Mouse (Mus musculus): ENCODE results near the gene Ccsap. TPM values are rescaled to one million over a fixed set of nuclear protein-coding genes. Genes with fewer than 3 reads are reported as not detected.

Ccsap gene
- 5.6 and 6.9 TPM in 2 replicates for polyA plus RNA-seq (2014; fragmentation: Nextera tagmentation; extraction: Ambion mirVana)

DNA sequence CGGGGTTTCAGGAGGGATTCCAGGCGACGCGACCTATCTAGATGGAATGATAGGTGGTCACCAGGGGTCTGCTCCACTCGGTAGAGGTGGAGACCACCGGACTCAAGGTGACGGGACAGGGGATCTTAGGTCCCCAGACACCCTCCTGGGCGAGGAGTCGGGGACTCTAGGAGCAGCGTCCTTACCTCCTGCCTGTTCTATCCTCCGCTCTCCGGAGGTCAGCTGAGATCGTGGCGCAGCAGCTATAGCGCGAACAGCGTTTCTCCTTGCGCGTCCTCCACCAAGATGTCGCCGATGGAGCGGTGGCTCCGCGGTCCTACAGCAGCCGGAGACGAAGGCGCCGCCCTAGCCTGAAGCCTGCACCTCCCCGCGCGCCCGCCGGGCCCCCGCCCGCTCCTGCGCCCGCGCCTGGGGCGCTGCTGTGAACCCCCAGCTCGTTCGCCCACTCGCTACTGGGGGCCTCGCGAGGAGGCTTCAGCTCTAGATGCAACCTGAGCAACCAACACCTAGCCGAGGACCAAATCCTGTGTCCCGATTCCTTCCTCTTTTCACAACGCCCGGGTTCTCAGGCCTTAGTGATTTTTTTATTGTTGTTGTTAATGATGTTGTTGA, at the start of gene Ccsap:
TSS of gene Ccsap (minus strand) at position 562 of the 612 bp plus-strand sequence.
- H3K9me3 ChIP-seq (replicated peaks; ENCODE audit: control insufficient read depth, low read length), result no peaks in the 10 kb centered on the region
- peak; percentile 66 for ATAC-seq (replicated peaks; ENCODE audit: insufficient number of reproducible peaks, low FRiP score, low TSS enrichment, low read depth)

DNA sequence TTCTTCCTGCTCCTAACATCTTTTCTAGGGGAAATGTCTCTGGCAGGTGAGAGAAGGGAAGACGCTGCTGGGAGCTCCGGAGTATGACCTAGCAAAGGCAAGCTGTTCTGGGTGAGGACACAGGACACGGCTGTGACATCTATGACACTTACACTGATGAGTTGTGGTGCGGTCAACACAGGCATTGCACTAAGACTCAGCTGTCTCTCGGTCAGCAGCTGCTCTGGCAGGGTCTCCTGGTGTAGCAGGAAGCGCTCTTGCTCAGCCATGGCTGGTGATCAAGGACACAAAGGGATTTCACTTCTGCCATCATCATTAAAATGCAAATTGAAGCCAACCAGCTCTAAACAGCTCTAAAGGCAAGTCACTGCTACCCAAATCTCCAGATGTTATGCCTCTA, 47.6 kb upstream of the Ccsap start:
- Histone ChIP-seq H3K9me3 (replicated peaks; ENCODE audit: control insufficient read depth, low read length) (no peaks in the 10 kb centered on the region), H3K4me3 (ENCODE audit: low read depth, low read length) (no peak overlapping the region), H3K4me2 (ENCODE audit: low read depth, low read length) (no peak overlapping the region), H3K4me1 (ENCODE audit: control insufficient read depth, insufficient read depth, low read length) (no peaks in the 10 kb centered on the region), H3K36me3 (replicated peaks; ENCODE audit: control insufficient read depth, insufficient read depth, low read depth, low read length) (peaks cover 10% of the 10 kb centered on the region), H3K27me3 (ENCODE audit: control insufficient read depth, insufficient read depth, low read length) (no peaks in the 10 kb centered on the region), H3K27ac (replicated peaks; ENCODE audit: low read depth, low read length) (no peak overlapping the region), H3K9ac (replicated peaks; ENCODE audit: low read length) (no peak overlapping the region)
- ATAC-seq (replicated peaks; ENCODE audit: insufficient number of reproducible peaks, low FRiP score, low TSS enrichment, low read depth), result no peak
- no peak for DNase-seq (ENCODE audit: low spot score)
- WGBS, result 95% methylated on average over 6 of the region's 6 CpGs

More for the DNA sequence above, at the start of gene Ccsap:
- H3K4me3 ChIP-seq (ENCODE audit: low read depth, low read length), result peak within 1 kb of the TSS; percentile 94
- no peaks in the 10 kb centered on the region for H3K4me1 ChIP-seq (ENCODE audit: control insufficient read depth, insufficient read depth, low read length)
- no peaks in the 10 kb centered on the region for H3K36me3 ChIP-seq (replicated peaks; ENCODE audit: control insufficient read depth, insufficient read depth, low read depth, low read length)
- H3K9ac ChIP-seq (replicated peaks; ENCODE audit: low read length), result peak within 1 kb of the TSS; percentile 76
- DNase-seq (ENCODE audit: low spot score), result peak; percentile 39
- H3K4me2 ChIP-seq (ENCODE audit: low read depth, low read length), result peak within 1 kb of the TSS; percentile 92
- H3K27me3 ChIP-seq (ENCODE audit: control insufficient read depth, insufficient read depth, low read length), result no peaks in the 10 kb centered on the region; the same call in 1 of the 2 replicates
- 2% methylated on average over 48 of the region's 48 CpGs for WGBS
- H3K27ac ChIP-seq (replicated peaks; ENCODE audit: low read depth, low read length), result no peak within 1 kb of the TSS; the same call in 1 of the 2 replicates

DNA sequence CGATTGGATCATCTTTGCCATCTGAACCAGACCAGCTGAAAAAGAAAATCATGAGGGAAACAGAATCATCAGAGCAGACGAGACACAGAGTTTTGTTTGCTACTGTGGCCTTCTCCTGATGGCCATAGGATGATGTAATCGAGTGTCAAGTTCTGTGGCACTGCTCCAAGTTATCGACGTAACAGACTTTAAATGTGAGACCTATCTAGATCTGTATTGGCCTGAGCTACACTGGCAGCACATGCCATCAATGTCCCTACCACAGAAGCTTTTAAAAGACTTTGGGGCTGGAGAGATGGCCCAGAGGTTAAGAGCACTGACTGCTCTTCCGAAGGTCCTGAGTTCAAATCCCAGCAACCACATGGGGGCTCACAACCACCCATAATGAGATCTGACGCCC, 42.6 kb upstream of the Ccsap start:
- ATAC-seq (replicated peaks; ENCODE audit: insufficient number of reproducible peaks, low FRiP score, low TSS enrichment, low read depth) (no peak), DNase-seq (ENCODE audit: low spot score) (no peak)
- Histone ChIP-seq H3K27me3 (ENCODE audit: control insufficient read depth, insufficient read depth, low read length) (no peaks in the 10 kb centered on the region), H3K36me3 (replicated peaks; ENCODE audit: control insufficient read depth, insufficient read depth, low read depth, low read length) (peaks cover 17% of the 10 kb centered on the region), H3K4me1 (ENCODE audit: control insufficient read depth, insufficient read depth, low read length) (no peaks in the 10 kb centered on the region), H3K4me3 (ENCODE audit: low read depth, low read length) (no peak overlapping the region), H3K9ac (replicated peaks; ENCODE audit: low read length) (no peak overlapping the region), H3K9me3 (replicated peaks; ENCODE audit: control insufficient read depth, low read length) (no peaks in the 10 kb centered on the region), H3K27ac (replicated peaks; ENCODE audit: low read depth, low read length) (no peak overlapping the region), H3K4me2 (ENCODE audit: low read depth, low read length) (no peak overlapping the region)
- WGBS, result 87% methylated on average over 7 of the region's 7 CpGs

DNA sequence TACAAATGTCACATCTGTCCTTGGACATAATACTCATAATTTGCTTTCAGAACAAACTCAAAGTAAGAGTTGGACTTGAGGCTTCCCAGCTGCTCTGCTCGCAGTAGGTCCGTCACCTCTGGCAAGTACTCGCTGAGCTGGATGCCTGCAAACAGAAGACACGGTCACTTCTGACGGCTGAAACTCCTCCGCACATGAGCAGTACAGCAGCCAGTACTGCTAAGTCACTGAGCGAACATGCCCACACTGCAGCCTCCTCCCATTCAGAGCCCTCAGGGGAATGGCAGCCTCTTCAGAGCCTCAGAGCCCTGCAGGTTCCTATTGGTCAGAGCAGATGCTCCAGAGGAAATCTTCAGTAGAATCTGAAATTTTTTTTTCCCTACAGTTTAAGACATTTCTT, 39.4 kb upstream of the Ccsap start:
- Histone ChIP-seq H3K36me3 (replicated peaks; ENCODE audit: control insufficient read depth, insufficient read depth, low read depth, low read length) (peaks cover 12% of the 10 kb centered on the region), H3K4me1 (ENCODE audit: control insufficient read depth, insufficient read depth, low read length) (no peaks in the 10 kb centered on the region), H3K4me2 (ENCODE audit: low read depth, low read length) (no peak overlapping the region), H3K9me3 (replicated peaks; ENCODE audit: control insufficient read depth, low read length) (no peaks in the 10 kb centered on the region), H3K4me3 (ENCODE audit: low read depth, low read length) (no peak overlapping the region), H3K9ac (replicated peaks; ENCODE audit: low read length) (no peak overlapping the region), H3K27me3 (ENCODE audit: control insufficient read depth, insufficient read depth, low read length) (peaks cover 15% of the 10 kb centered on the region), H3K27ac (replicated peaks; ENCODE audit: low read depth, low read length) (no peak overlapping the region)
- ATAC-seq (replicated peaks; ENCODE audit: insufficient number of reproducible peaks, low FRiP score, low TSS enrichment, low read depth) (no peak), DNase-seq (ENCODE audit: low spot score) (no peak)
- 90% methylated on average over 7 of the region's 7 CpGs for WGBS

DNA sequence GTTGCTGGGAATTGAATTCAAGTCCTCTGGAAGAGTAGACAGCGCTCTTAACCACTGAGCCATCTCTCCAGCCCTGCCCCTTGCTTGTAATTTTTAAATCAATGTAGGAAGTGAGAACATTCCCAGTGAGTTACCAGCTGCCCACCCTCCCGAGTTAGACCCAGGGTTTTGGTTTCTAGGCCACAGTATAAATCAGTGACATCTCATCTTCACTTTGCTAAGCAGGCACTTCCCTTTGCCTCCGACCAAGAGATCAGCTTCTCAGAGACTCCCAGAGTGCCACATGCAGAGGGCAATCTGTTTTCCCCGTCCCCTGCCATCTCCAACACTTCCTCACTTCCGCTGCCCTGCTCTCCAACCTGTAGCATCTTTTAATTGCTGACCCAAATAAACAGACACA, 38.6 kb upstream of the Ccsap start:
- no peaks in the 10 kb centered on the region for H3K4me1 ChIP-seq (ENCODE audit: control insufficient read depth, insufficient read depth, low read length)
- H3K27me3 ChIP-seq (ENCODE audit: control insufficient read depth, insufficient read depth, low read length), result peaks cover 21% of the 10 kb centered on the region
- ATAC-seq (replicated peaks; ENCODE audit: insufficient number of reproducible peaks, low FRiP score, low TSS enrichment, low read depth) (no peak), DNase-seq (ENCODE audit: low spot score) (no peak)
- no peak overlapping the region for H3K9ac ChIP-seq (replicated peaks; ENCODE audit: low read length)
- H3K4me3 ChIP-seq (ENCODE audit: low read depth, low read length), result no peak overlapping the region
- WGBS, result 89% methylated on average over 5 of the region's 5 CpGs
- H3K27ac ChIP-seq (replicated peaks; ENCODE audit: low read depth, low read length), result no peak overlapping the region
- H3K9me3 ChIP-seq (replicated peaks; ENCODE audit: control insufficient read depth, low read length), result no peaks in the 10 kb centered on the region
- no peak overlapping the region for H3K4me2 ChIP-seq (ENCODE audit: low read depth, low read length)
- peaks cover 12% of the 10 kb centered on the region for H3K36me3 ChIP-seq (replicated peaks; ENCODE audit: control insufficient read depth, insufficient read depth, low read depth, low read length)

DNA sequence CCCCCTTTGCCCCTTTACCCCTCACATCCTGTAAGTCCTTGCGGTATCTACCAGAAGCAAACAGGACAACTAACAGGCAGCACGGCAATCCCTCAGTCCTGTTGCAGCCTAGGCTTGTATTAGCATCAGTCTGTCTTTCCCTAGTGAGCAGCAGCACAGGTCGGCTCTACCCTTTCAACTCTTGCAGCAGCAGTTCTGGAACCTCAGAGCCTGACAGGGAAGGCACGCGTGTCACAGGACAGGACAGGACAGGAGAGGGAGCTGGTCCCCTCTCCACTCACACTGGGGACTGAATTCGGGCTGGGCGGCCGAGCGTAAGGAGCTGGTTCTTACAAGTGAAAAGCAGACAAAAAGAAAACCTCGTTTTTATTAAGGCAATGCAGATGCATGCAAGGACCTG, 36.8 kb upstream of the Ccsap start:
- Histone ChIP-seq H3K4me1 (ENCODE audit: control insufficient read depth, insufficient read depth, low read length) (peaks cover 5% of the 10 kb centered on the region; the same call in 1 of the 2 replicates), H3K27ac (replicated peaks; ENCODE audit: low read depth, low read length) (no peak overlapping the region), H3K4me3 (ENCODE audit: low read depth, low read length) (no peak overlapping the region), H3K36me3 (replicated peaks; ENCODE audit: control insufficient read depth, insufficient read depth, low read depth, low read length) (peaks cover under 1% of the 10 kb centered on the region; the same call in 1 of the 2 replicates), H3K9me3 (replicated peaks; ENCODE audit: control insufficient read depth, low read length) (no peaks in the 10 kb centered on the region), H3K27me3 (ENCODE audit: control insufficient read depth, insufficient read depth, low read length) (peaks cover 39% of the 10 kb centered on the region), H3K9ac (replicated peaks; ENCODE audit: low read length) (no peak overlapping the region), H3K4me2 (ENCODE audit: low read depth, low read length) (no peak overlapping the region)
- DNase-seq (ENCODE audit: low spot score) (no peak), ATAC-seq (replicated peaks; ENCODE audit: insufficient number of reproducible peaks, low FRiP score, low TSS enrichment, low read depth) (no peak)
- WGBS, result 57% methylated on average over 10 of the region's 10 CpGs

DNA sequence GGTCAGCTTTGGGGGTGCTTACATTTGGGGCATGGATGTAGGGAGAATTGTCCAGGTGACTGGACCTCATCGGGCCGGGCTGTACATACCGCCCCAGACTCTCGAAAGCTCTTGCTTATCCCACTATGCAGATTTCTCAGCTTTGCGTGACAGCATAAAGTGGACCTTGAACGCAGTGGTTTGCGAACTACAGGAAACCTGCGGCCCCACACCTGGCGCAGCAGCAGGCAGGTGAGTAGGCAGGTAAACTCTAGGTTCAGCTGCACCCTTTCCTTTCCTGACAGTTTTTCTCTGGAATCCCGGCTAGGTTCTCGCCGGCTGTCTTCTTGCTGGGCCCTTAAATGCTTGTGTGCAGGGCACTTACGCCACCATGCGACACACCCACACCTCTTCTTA, 36.4 kb upstream of the Ccsap start:
- Histone ChIP-seq H3K36me3 (replicated peaks; ENCODE audit: control insufficient read depth, insufficient read depth, low read depth, low read length) (no peaks in the 10 kb centered on the region; the same call in 1 of the 2 replicates), H3K9me3 (replicated peaks; ENCODE audit: control insufficient read depth, low read length) (no peaks in the 10 kb centered on the region), H3K4me2 (ENCODE audit: low read depth, low read length) (no peak overlapping the region), H3K9ac (replicated peaks; ENCODE audit: low read length) (no peak overlapping the region), H3K4me3 (ENCODE audit: low read depth, low read length) (no peak overlapping the region), H3K4me1 (ENCODE audit: control insufficient read depth, insufficient read depth, low read length) (peaks cover 5% of the 10 kb centered on the region; the same call in 1 of the 2 replicates), H3K27me3 (ENCODE audit: control insufficient read depth, insufficient read depth, low read length) (peaks cover 42% of the 10 kb centered on the region), H3K27ac (replicated peaks; ENCODE audit: low read depth, low read length) (no peak overlapping the region)
- DNase-seq (ENCODE audit: low spot score) (no peak), ATAC-seq (replicated peaks; ENCODE audit: insufficient number of reproducible peaks, low FRiP score, low TSS enrichment, low read depth) (no peak)
- 63% methylated on average over 14 of the region's 14 CpGs for WGBS

DNA sequence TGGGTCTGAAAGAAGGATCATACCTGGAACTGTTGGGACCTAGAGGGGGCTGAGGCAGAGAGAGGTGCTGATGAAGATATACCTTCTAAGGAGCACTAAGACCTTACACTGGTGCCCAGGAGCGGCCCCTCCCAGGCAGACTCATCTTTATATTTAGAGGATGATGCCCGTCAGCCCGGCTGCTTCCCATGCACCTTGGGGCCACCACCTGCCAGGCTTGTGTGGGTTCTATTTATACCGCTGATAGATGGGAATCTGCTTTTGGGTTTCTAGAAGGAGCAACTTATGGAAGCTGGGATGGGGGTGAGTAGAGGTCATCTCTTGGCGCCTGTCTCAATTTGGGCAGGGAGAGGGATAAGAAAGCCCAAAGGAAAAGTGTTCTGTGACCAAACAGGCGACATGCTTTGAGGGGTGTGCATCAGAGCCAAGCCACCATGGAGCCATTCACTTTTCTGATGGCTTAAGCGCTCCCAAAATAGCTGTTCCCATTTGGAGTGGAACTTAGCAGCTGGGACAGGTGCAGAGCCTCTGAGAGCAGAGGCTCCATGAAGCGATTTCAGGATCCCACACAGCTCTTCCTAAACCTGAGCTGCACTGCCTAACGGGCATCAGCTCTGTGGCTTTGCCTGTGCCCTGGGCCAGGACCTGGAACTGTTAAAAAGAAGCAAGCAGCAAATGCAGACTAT, 35.8 kb upstream of the Ccsap start:
- Histone ChIP-seq H3K4me3 (ENCODE audit: low read depth, low read length) (no peak overlapping the region), H3K36me3 (replicated peaks; ENCODE audit: control insufficient read depth, insufficient read depth, low read depth, low read length) (no peaks in the 10 kb centered on the region; the same call in 1 of the 2 replicates), H3K27ac (replicated peaks; ENCODE audit: low read depth, low read length) (no peak overlapping the region), H3K27me3 (ENCODE audit: control insufficient read depth, insufficient read depth, low read length) (peaks cover 46% of the 10 kb centered on the region), H3K4me1 (ENCODE audit: control insufficient read depth, insufficient read depth, low read length) (peaks cover 5% of the 10 kb centered on the region; the same call in 1 of the 2 replicates), H3K4me2 (ENCODE audit: low read depth, low read length) (no peak overlapping the region), H3K9ac (replicated peaks; ENCODE audit: low read length) (no peak overlapping the region), H3K9me3 (replicated peaks; ENCODE audit: control insufficient read depth, low read length) (no peaks in the 10 kb centered on the region)
- 77% methylated on average over 9 of the region's 9 CpGs for WGBS
- DNase-seq (ENCODE audit: low spot score) (no peak), ATAC-seq (replicated peaks; ENCODE audit: insufficient number of reproducible peaks, low FRiP score, low TSS enrichment, low read depth) (no peak)
